Comparison of ENCODE assay signal across 23 mouse cellular contexts in the genomic region with DNA sequence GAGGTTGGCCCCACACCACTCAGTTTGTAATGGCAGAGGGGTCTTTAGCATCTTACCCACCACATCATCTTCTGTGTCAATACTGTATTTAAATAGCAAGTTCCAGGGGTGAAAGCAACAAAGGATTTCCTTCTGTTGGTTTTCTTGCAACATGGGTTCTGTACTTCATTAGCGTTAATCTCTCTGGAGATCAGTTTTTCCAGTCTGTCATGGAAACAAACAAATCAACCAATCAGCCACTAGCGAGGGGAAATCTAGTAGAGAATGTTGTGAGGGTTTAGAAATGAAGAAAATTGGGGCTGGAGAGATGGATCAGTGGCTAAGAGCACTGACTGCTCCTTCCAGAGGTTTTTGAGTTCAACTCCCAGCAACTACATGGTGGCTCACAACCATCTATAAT. TPM values are rescaled to one million over a fixed set of nuclear protein-coding genes. Genes with fewer than 3 reads are reported as not detected.
DNase-seq lines count a peak whose midpoint lies in the region; ATAC-seq lines count a peak whose summit lies in the region.
"Had no signal": no experiment of that assay in that cellular context is flagged by ENCODE, and none has a peak within 500 bp of the region (broad histone marks: within the 10 kb centered on the region; RNA-seq: fewer than 3 reads in every experiment).

No protein-coding gene starts in this region.

- H3K9ac ChIP-seq in embryonic facial prominence, embryonic 14.5 days (ENCODE audit: low read depth, low read length), result no peak overlapping the region
- H3K9ac ChIP-seq: embryonic facial prominence, embryonic 12.5 days; forebrain, postnatal 0 days; hindbrain, embryonic 13.5 days; intestine, embryonic 15.5 days had no signal

- H3K4me3 ChIP-seq in embryonic facial prominence, embryonic 10.5 days, result no peak overlapping the region
- no peak overlapping the region for H3K4me3 ChIP-seq in embryonic facial prominence, embryonic 14.5 days (ENCODE audit: low read depth, low read length)
- H3K4me3 ChIP-seq: embryonic facial prominence, embryonic 12.5 days; gastrocnemius, adult 2 months; hindbrain, embryonic 13.5 days; intestine, embryonic 15.5 days had no signal

- DNase-seq in 416B (ENCODE audit: low read depth), result peak; percentile 53
- no peak for DNase-seq in embryonic facial prominence, embryonic 10.5 days (ENCODE audit: low spot score)
- peak; percentile 64 for DNase-seq in embryonic facial prominence, embryonic 14.5 days (ENCODE audit: low spot score)
- no peak for DNase-seq in cerebellum, adult 9-10 months
- no peak for DNase-seq in embryo, embryonic 9.5 days (ENCODE audit: extremely low spot score)
- no peak for DNase-seq in layer of hippocampus, adult 18-20 months (ENCODE audit: low spot score in 2 of 2)
- DNase-seq: adrenal gland, adult 8-10 months; adrenal gland, postnatal 25 days; B cell, adult 2 months; cerebellum, adult 11-12 months; cerebellum, adult 8-10 months; cerebellum, postnatal 14 days; forebrain, postnatal 0 days; gastrocnemius, adult 2 months; gastrocnemius, postnatal 25 days; kidney, adult 18-20 months had no signal

- no peak overlapping the region for H3K4me2 ChIP-seq in embryonic facial prominence, embryonic 14.5 days (ENCODE audit: low read depth, low read length)
- H3K4me2 ChIP-seq: embryonic facial prominence, embryonic 12.5 days; heart, embryonic 11.5 days; hindbrain, embryonic 13.5 days; intestine, embryonic 15.5 days had no signal

- H3K9me3 ChIP-seq in embryonic facial prominence, embryonic 10.5 days, result no peaks in the 10 kb centered on the region
- H3K9me3 ChIP-seq in embryonic facial prominence, embryonic 14.5 days (ENCODE audit: control insufficient read depth, low read length), result no peaks in the 10 kb centered on the region
- H3K9me3 ChIP-seq: embryonic facial prominence, embryonic 12.5 days; hindbrain, embryonic 13.5 days; intestine, embryonic 15.5 days had no signal

- ATAC-seq in embryonic facial prominence, embryonic 14.5 days (ENCODE audit: low read depth), result no peak
- ATAC-seq: activated CD4-positive, CD25-positive, alpha-beta regulatory T cell, adult 4 months; forebrain, embryonic 14.5 days; forebrain, postnatal 0 days; hindbrain, embryonic 16.5 days; intestine, embryonic 15.5 days had no signal

- H3K27ac ChIP-seq in embryonic facial prominence, embryonic 10.5 days (replicated peaks), result 0 out of 2 replicates have a peak overlapping the region, but pooled peaks have one; percentile 30
- H3K27ac ChIP-seq in embryonic facial prominence, embryonic 14.5 days (replicated peaks; ENCODE audit: low read depth, low read length), result no peak overlapping the region
- H3K27ac ChIP-seq: embryonic facial prominence, embryonic 12.5 days; gastrocnemius, adult 2 months; hindbrain, embryonic 13.5 days; intestine, embryonic 15.5 days had no signal

- no peaks in the 10 kb centered on the region for H3K36me3 ChIP-seq in embryonic facial prominence, embryonic 10.5 days (replicated peaks)
- H3K36me3 ChIP-seq in embryonic facial prominence, embryonic 14.5 days (ENCODE audit: control insufficient read depth, insufficient read depth, low read length), result no peaks in the 10 kb centered on the region
- H3K36me3 ChIP-seq: embryonic facial prominence, embryonic 12.5 days; hindbrain, embryonic 13.5 days; intestine, embryonic 15.5 days had no signal

- 61% methylated on average over 2 of the region's 2 CpGs for WGBS in embryonic facial prominence, embryonic 10.5 days
- WGBS in embryonic facial prominence, embryonic 14.5 days, result 43% methylated on average over 2 of the region's 2 CpGs

- peaks cover 29% of the 10 kb centered on the region for H3K27me3 ChIP-seq in embryonic facial prominence, embryonic 10.5 days (replicated peaks; ENCODE audit: low read depth, poor library complexity, severe bottlenecking)
- peaks cover 7% of the 10 kb centered on the region; the same call in 1 of the 2 replicates for H3K27me3 ChIP-seq in embryonic facial prominence, embryonic 14.5 days (replicated peaks; ENCODE audit: control insufficient read depth, insufficient read depth, low read length)

- H3K4me1 ChIP-seq in embryonic facial prominence, embryonic 10.5 days, result peaks cover 18% of the 10 kb centered on the region
- H3K4me1 ChIP-seq in embryonic facial prominence, embryonic 14.5 days (ENCODE audit: control insufficient read depth, insufficient read depth, low read length), result peaks cover 14% of the 10 kb centered on the region

RNA-seq across cellular contexts. Expression of gene Dnajc6, which starts 9.5 kb away (rescaled TPM):
- 1.5 and 1.6 TPM in 2 replicates for polyA plus RNA-seq in embryonic facial prominence, embryonic 10.5 days (2016; fragmentation: Nextera tagmentation; extraction: Ambion mirVana)
- polyA plus RNA-seq in embryonic facial prominence, embryonic 14.5 days (2014; fragmentation: Nextera tagmentation; extraction: Ambion mirVana), result 4.4 and 4.8 TPM in 2 replicates
- 100 to 1,000 TPM; 287 to 314 TPM for total RNA-seq in layer of hippocampus, adult 18-20 months (2021)

Comparison
In these comparisons a context has a peak if more than half of its experiments do, and no peak if none do; other contexts are left out.
1. DNase-seq: peak in 416B (single experiment) and embryonic facial prominence, embryonic 14.5 days (single experiment); none in embryonic facial prominence, embryonic 10.5 days (single experiment), cerebellum, adult 9-10 months (single experiment), embryo, embryonic 9.5 days (single experiment) and layer of hippocampus, adult 18-20 months (0 of 2).